Mouse (Mus musculus): Measurements from ENCODE around the gene Zfp114.

The Zfp114 gene

GRCm38 (mm10) chr7:24174618-24175336, at the start of gene Zfp114:
Zfp114 (plus strand) TSS chr7:24175060.
- DNase-seq (ENCODE audit: low spot score), result peak; percentile 64

GRCm38 (mm10) chr7:24133425-24133995, 41.4 kb upstream of the Zfp114 start:
- no peak for DNase-seq (ENCODE audit: low spot score)

DNA sequence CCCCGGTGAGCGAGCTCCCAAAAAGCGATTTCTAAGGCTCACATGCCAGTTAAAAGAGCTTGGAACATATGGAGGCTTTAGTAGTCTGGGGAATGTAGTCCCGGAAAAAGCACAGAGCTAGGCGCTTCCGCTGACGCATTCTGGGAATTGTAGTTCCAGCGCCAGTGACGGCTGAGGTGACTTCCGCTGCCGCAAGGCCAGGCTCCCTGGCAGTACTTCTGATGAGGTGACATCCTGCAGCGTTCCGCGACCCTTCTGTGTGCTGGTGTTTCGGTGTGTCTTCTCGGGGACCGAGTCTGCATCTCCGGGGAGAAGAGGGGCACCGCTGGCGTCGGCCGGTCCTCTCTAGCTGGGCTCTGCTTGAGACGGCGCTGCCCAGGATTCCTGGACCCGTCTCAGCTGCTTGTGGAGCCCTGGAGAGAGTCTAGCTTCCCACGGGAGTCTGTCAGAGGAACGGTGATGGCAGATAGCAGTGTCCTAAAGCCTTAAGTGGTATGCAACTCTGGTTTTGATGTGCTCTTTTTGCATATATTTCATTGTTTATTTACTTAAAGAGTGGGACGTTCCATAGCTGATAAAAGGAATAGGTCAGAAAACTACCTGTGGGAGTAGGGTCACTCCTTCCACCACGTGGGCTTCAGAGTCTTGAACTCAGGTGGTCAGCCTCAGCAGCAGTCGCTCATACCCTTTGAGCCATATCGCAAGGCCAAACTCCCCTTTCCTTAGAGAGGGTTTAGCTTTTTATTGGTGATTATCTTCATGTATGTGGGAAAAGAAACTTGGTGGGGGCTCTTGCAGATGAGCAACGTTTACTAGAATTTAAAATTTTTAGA, 40.6 kb upstream of the Zfp114 start, which contains the start of gene Zfp235:
Gene Zfp235 (plus strand): TSS at position 174 of the 833 bp plus-strand sequence.
- peak; percentile 85 for DNase-seq (ENCODE audit: low spot score)

GRCm38 (mm10) chr7:24142566-24142965, 32.3 kb upstream of the Zfp114 start:
- no peak for DNase-seq (ENCODE audit: low spot score)

DNA sequence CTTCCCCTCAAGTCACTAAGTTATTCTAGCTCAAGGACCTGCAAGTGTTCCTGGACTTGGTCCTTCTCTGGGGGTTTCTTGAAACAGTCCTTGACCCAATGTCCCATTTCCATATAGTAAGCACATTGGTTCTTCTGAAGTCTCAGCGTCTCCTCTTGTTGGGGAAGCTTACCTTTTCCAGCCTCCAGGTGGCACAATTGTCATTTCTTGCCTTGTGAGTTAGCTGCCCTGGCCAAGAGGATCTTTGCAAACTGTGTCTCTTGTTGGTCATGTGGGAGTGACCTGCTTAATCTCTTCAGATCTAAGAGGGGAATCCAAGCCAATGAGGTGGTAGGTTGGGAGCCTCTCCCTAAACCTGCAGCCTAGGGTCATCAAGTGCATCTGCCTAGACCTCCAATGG, 21.6 kb upstream of the Zfp114 start:
- DNase-seq (ENCODE audit: low spot score), result no peak

DNA sequence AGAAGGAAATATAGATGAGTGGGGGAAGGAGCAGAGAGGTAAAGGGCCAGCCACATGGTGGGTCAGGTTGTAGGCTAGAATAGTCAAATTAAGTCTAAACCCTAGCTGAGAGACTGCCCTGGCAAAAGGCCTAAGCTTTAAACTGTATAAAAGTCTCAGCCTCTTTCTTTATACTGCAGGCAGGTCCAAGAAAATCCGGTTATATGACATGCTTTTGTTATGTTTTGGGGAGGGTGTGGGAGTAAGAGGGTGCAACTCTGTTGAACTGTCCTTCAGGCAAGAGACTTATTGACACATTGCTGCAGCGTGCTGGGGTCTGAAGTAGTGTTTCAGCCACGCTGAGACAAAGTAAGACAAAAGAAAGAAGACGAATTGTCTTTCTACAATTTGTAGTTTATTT, 2.7 kb upstream of the Zfp114 start:
- DNase-seq (ENCODE audit: low spot score), result no peak

- DNase-seq (ENCODE audit: low spot score), result no peak
Observed at GRCm38 (mm10) chr7:24175337-24175711, 464 bp downstream of the Zfp114 start.

- no peak for DNase-seq (ENCODE audit: low spot score)
Observed at GRCm38 (mm10) chr7:24187611-24188010, 12.8 kb downstream of the Zfp114 start.

GRCm38 (mm10) chr7:24188901-24189570, 14.2 kb downstream of the Zfp114 start:
- no peak for DNase-seq (ENCODE audit: low spot score)

GRCm38 (mm10) chr7:24189571-24189944, 14.7 kb downstream of the Zfp114 start:
- DNase-seq (ENCODE audit: low spot score), result no peak

GRCm38 (mm10) chr7:24191361-24191760, 16.5 kb downstream of the Zfp114 start:
- DNase-seq (ENCODE audit: low spot score), result no peak

- no peak for DNase-seq (ENCODE audit: low spot score)
Observed at GRCm38 (mm10) chr7:24193157-24193556, 18.3 kb downstream of the Zfp114 start.

DNA sequence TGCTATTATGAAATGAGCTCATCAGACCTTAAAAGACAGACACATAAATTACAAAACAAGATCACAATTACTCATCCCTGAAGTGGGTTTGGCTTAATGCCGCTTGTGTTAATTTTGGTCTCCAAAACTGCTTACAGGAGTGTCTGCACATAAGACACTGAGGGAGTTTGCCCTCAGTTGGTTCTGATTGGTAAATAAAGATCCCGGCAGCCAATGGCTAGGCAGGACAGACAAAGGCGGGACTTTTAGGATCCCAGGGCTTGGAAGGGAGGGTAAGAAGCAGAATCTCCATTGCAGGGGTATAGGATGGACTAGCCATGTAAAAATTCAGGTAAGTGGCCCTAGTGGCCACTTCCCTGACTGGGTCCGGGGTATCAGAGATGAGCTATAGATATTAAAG, 22.1 kb downstream of the Zfp114 start:
- DNase-seq (ENCODE audit: low spot score), result no peak

DNA sequence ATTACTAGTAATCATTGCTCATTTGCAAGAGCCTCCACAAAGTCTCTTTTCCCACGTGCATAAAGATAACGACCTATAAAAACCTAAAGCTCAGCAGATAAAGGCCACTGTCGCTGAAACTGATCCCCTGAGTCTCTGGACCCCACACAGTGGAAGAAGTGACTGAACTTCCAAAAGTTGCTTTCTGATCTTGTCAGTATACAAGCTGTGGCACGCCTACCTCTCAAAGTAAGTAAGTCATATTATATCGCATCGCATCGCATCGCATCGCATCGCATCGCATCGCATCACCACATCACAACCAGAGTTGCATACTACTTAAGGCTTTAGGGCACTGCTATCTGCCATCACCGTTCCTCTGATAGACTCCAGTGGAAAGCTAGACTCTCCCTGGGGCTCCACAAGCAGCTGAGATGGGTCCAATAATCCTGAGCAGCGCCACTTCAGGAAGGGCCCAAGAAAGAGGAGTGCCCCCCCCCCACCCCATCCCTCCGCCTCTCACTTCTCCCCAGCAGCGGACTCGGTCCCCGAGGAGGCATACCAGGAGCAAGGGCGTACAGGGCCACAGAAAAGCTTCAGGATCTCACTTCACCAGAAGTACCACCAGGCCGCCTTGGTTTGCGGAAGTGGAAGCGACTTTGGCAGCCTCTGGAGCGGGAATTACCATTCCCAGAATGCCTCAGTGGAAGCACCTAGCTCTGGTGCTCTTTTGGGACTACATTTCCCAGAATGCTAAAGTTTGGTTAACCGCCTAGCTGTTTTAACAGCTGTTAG, 32.8 kb downstream of the Zfp114 start:
- peak; percentile 20 for DNase-seq (ENCODE audit: low spot score)

DNA sequence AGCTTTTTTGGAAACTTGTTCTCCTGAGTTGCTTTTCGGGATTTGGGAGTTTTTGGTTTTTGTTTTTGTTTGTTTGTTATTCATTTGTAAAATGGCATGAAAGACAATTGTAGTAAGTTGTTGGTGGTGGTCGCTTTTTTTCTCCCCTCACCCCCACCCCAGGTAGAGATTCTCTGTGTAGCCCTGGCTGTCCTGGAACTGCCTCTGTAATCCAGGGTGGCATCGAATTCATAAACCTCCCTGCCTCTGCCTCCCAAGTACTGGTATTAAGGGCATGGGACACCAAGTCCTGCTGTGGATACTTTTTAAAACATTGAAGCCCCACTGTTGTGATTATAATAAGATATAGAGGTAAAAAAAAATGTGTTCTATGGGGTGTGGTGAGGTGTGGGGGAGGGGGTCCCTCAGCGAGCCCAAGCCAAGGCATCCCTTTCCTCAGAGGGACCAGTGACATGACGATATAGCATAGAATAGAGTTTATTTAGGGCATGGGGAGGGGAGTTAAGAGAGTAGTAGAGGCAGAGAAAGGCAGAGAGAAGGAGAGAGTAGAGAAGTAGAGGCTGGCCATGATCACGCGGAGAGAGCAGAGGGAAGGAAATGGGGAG, 33.5 kb downstream of the Zfp114 start:
- DNase-seq (ENCODE audit: low spot score), result no peak

- DNase-seq (ENCODE audit: low spot score), result no peak
Observed at GRCm38 (mm10) chr7:24210296-24210695, 35.4 kb downstream of the Zfp114 start.

- DNase-seq (ENCODE audit: low spot score), result no peak
Observed at GRCm38 (mm10) chr7:24211343-24211742, 36.5 kb downstream of the Zfp114 start, which contains the start of gene Zfp111. Zfp111 (minus strand) TSS chr7:24211443.

Measured in MN1 (cell line).